Mouse (Mus musculus) heart, postnatal 0 days (tissue): ENCODE results near the gene Gpr137. TPM values are rescaled to one million over a fixed set of nuclear protein-coding genes. Genes with fewer than 3 reads are reported as not detected.

ENCODE experiments used
- ATAC-seq: fragments of 200-750 bp; cut with Nextera tagmentation; 2 replicates; pipeline ENCODE4 v1.8.0; 2017; ENCODE audit warnings: low read depth, moderate number of reproducible peaks, moderate library complexity; ENCODE audit not compliant: insufficient read depth
- DNase-seq: peaks from one replicate; pipeline ENCODE4 v3.0.0-alpha.2; 2016; ENCODE audit warnings: low spot score
- H3K27ac ChIP-seq: fragments of 300-500 bp; sonication (generic); 2 replicates; pipeline ENCODE4 v1.5.1; 2014; ENCODE audit warnings: low read depth, mild to moderate bottlenecking
- H3K27me3 ChIP-seq: fragments of 300-500 bp; sonication (generic); 2 replicates; pipeline ENCODE4 v1.6.1; 2014; ENCODE audit warnings: low read length, mixed read lengths; ENCODE audit not compliant: control insufficient read depth, insufficient read depth
- H3K36me3 ChIP-seq: fragments of 300-500 bp; sonication (generic); replicated peaks from 2 replicates; pipeline ENCODE4 v1.6.1; 2014; ENCODE audit warnings: low read length, mixed read lengths; ENCODE audit not compliant: control insufficient read depth, insufficient read depth
- H3K4me1 ChIP-seq: fragments of 300-500 bp; sonication (generic); 2 replicates; pipeline ENCODE4 v1.6.1; 2014; ENCODE audit warnings: antibody characterized with exemption; ENCODE audit not compliant: control insufficient read depth, insufficient read depth
- H3K4me2 ChIP-seq: fragments of 300-500 bp; sonication (generic); 2 replicates; pipeline ENCODE4 v1.6.1; 2014; ENCODE audit warnings: low read depth, mild to moderate bottlenecking, low read length, moderate library complexity
- H3K4me3 ChIP-seq: fragments of 300-500 bp; sonication (generic); 2 replicates; pipeline ENCODE4 v1.5.1; 2014; ENCODE audit warnings: low read depth, low read length
- H3K9ac ChIP-seq: fragments of 300-500 bp; sonication (generic); replicated peaks from 2 replicates; pipeline ENCODE4 v1.6.1; 2014; ENCODE audit warnings: low read depth, low read length, mixed read lengths
- H3K9me3 ChIP-seq: fragments of 300-500 bp; sonication (generic); replicated peaks from 2 replicates; pipeline ENCODE4 v1.6.1; 2016; ENCODE audit warnings: low read length; ENCODE audit not compliant: control insufficient read depth
- CTCF ChIP-seq: IDR thresholded peaks from 2 replicates; pipeline ENCODE4 v1.5.1; 2016; ENCODE audit warnings: antibody characterized with exemption, control low read depth, low read depth
- EP300 ChIP-seq: IDR thresholded peaks from 2 replicates; pipeline ENCODE4 v1.6.1; 2016; ENCODE audit warnings: antibody characterized with exemption, low read depth
- WGBS: fragments of 180-500 bp; shearing (Covaris S2); extraction: QIAGEN DNeasy Blood & Tissue Kit; methylation state at CpG from one replicate; pipeline ENCODE4 v1.1.7; 2014; 5-methylcytosine and 5-hydroxymethylcytosine counted together
- microRNA-seq: library from miRNA; unstranded; fragments of <30 nt; microRNA quantifications from one replicate; pipeline ENCODE4, GENCODE M21; 2016
- polyA plus RNA-seq: library from polyadenylated mRNA; unstranded; fragments of >200 nt; fragmentation: Nextera tagmentation; extraction: Ambion mirVana; gene quantifications from 2 replicates; pipeline ENCODE4 v1.2.1, GENCODE M21; 2015
- total RNA-seq: library from RNA; depleted of rRNA; stranded (reverse); fragments of >200 nt; gene quantifications from 2 replicates; pipeline ENCODE4 v1.2.3, GENCODE M21; 2014; ENCODE audit warnings: low replicate concordance; rRNA removed

Gpr137 gene
- total and polyA plus RNA-seq, 2 experiments from 2014 or later: 16.8 to 46.1 TPM

- Histone ChIP-seq H3K9me3 (peaks cover 4% of the 10 kb centered on the region; the same call in 1 of the 2 replicates), H3K36me3 (no peaks in the 10 kb centered on the region), H3K27me3 (no peaks in the 10 kb centered on the region), H3K4me3 (no peak overlapping the region), H3K4me1 (no peaks in the 10 kb centered on the region), H3K4me2 (no peak overlapping the region), H3K27ac (no peak overlapping the region), H3K9ac (no peak overlapping the region)
- ATAC-seq: no peak
- TF ChIP-seq CTCF (no peak), EP300 (no peak)
- DNase-seq: no peak
- 51% methylated on average over 4 of the region's 4 CpGs for WGBS
Observed at GRCm38 (mm10) chr19:6892512-6892911, 49.8 kb downstream of the Gpr137 start.

Small RNA genes lying within 50 kb of the gene (microRNA-seq; reads per million reads assigned to microRNA genes)
- gene Mir6990: 3.0 reads per million, percentile 15 among the genes with 10 or more reads in this experiment

Other genes with a start within 250 kb of the Gpr137 start
- 16.6 and 30.3 TPM in 2 replicates for gene Rps6ka4, start 101.8 kb downstream of the Gpr137 start, total RNA-seq
- gene Rps6ka4, start 101.8 kb downstream of the Gpr137 start, polyA plus RNA-seq: 12.4 and 13.4 TPM in 2 replicates
- gene Ccdc88b, start 84.3 kb downstream of the Gpr137 start, total RNA-seq: 0.11 and 2.7 TPM in 2 replicates
- 0.08 and 0.36 TPM in 2 replicates for gene Ccdc88b, start 84.3 kb downstream of the Gpr137 start, polyA plus RNA-seq
- gene Trmt112, start 32.8 kb downstream of the Gpr137 start, total RNA-seq: 61.8 and 61.9 TPM in 2 replicates
- gene Trmt112, start 32.8 kb downstream of the Gpr137 start, polyA plus RNA-seq: 57.6 and 61.4 TPM in 2 replicates
- 215 and 344 TPM in 2 replicates for gene Prdx5, start 32.4 kb downstream of the Gpr137 start, total RNA-seq
- 623 and 629 TPM in 2 replicates for gene Prdx5, start 32.4 kb downstream of the Gpr137 start, polyA plus RNA-seq
- 189 and 194 TPM in 2 replicates for gene Esrra, start 20.7 kb downstream of the Gpr137 start, total RNA-seq
- 49.1 and 51.7 TPM in 2 replicates for gene Esrra, start 20.7 kb downstream of the Gpr137 start, polyA plus RNA-seq
- not detected in 2 replicates for gene Catsperz, start 17.1 kb downstream of the Gpr137 start, total RNA-seq
- gene Catsperz, start 17.1 kb downstream of the Gpr137 start, polyA plus RNA-seq: 2.2 and 2.5 TPM in 2 replicates
- gene Kcnk4, start 8.0 kb downstream of the Gpr137 start, total RNA-seq: not detected in 2 replicates
- 0.04 and 0.30 TPM in 2 replicates for gene Kcnk4, start 8.0 kb downstream of the Gpr137 start, polyA plus RNA-seq
- gene Bad, start 619 bp downstream of the Gpr137 start, total RNA-seq: 46.8 and 76.0 TPM in 2 replicates
- 60.7 and 62.6 TPM in 2 replicates for gene Bad, start 619 bp downstream of the Gpr137 start, polyA plus RNA-seq
- 88.3 and 100 TPM in 2 replicates for gene Ppp1r14b, start 32.5 kb upstream of the Gpr137 start, total RNA-seq
- 128 and 132 TPM in 2 replicates for gene Ppp1r14b, start 32.5 kb upstream of the Gpr137 start, polyA plus RNA-seq
- gene Plcb3, start 34.0 kb upstream of the Gpr137 start, total RNA-seq: 24.9 and 46.0 TPM in 2 replicates
- gene Plcb3, start 34.0 kb upstream of the Gpr137 start, polyA plus RNA-seq: 8.3 and 8.6 TPM in 2 replicates
- 0.65 and 8.5 TPM in 2 replicates for gene Fkbp2, start 38.0 kb upstream of the Gpr137 start, total RNA-seq
- gene Fkbp2, start 38.0 kb upstream of the Gpr137 start, polyA plus RNA-seq: 59.9 and 65.2 TPM in 2 replicates
- gene Vegfb, start 45.2 kb upstream of the Gpr137 start, total RNA-seq: 74.8 and 122 TPM in 2 replicates
- gene Vegfb, start 45.2 kb upstream of the Gpr137 start, polyA plus RNA-seq: 193 and 194 TPM in 2 replicates
- gene Dnajc4, start 50.1 kb upstream of the Gpr137 start, total RNA-seq: 51.4 and 75.2 TPM in 2 replicates
- gene Dnajc4, start 50.1 kb upstream of the Gpr137 start, polyA plus RNA-seq: 58.5 and 59.7 TPM in 2 replicates
- gene Nudt22, start 53.6 kb upstream of the Gpr137 start, total RNA-seq: 42.1 and 45.3 TPM in 2 replicates
- gene Nudt22, start 53.6 kb upstream of the Gpr137 start, polyA plus RNA-seq: 48.1 and 49.5 TPM in 2 replicates
- 12.6 and 32.0 TPM in 2 replicates for gene Trpt1, start 53.7 kb upstream of the Gpr137 start, total RNA-seq
- gene Trpt1, start 53.7 kb upstream of the Gpr137 start, polyA plus RNA-seq: 27.1 and 28.4 TPM in 2 replicates
- 8.9 and 11.1 TPM in 2 replicates for gene Fermt3, start 77.0 kb upstream of the Gpr137 start, total RNA-seq
- 4.9 and 5.1 TPM in 2 replicates for gene Fermt3, start 77.0 kb upstream of the Gpr137 start, polyA plus RNA-seq
- 94.6 and 99.7 TPM in 2 replicates for gene Stip1, start 97.5 kb upstream of the Gpr137 start, total RNA-seq
- 98.3 and 98.5 TPM in 2 replicates for gene Stip1, start 97.5 kb upstream of the Gpr137 start, polyA plus RNA-seq
- gene Macrod1, start 114.3 kb upstream of the Gpr137 start, total RNA-seq: 122 and 170 TPM in 2 replicates
- gene Macrod1, start 114.3 kb upstream of the Gpr137 start, polyA plus RNA-seq: 112 and 113 TPM in 2 replicates
- gene Flrt1, start 163.2 kb upstream of the Gpr137 start, total RNA-seq: 0.23 and 0.89 TPM in 2 replicates
- 1.0 TPM in 2 replicates for gene Flrt1, start 163.2 kb upstream of the Gpr137 start, polyA plus RNA-seq